Mouse (Mus musculus) liver, adult 2 months (tissue): ENCODE measurements at regions not wholly inside any gene's neighbourhood (a gene's known extent, or its start where the extent isn't known, plus 50 kb on each side); places are given as distances from the start of the nearest gene placed in this dataset.
A peak's percentile ranks its signal among the peaks of the same experiment; 100 is the strongest.

Source experiments
- DNase-seq: peaks from one replicate; pipeline ENCODE4 v3.0.0-alpha.2; 2011; ENCODE audit warnings: low read depth, low spot score; ENCODE audit errors: extremely low read depth
- H3K27ac ChIP-seq: fragments of 200-500 bp; replicated peaks from 2 replicates; pipeline ENCODE4 v1.5.1; 2012; ENCODE audit warnings: low read depth, mild to moderate bottlenecking, control low read depth, inconsistent platforms, low read length; ENCODE audit not compliant: insufficient read depth
- H3K27me3 ChIP-seq: fragments of 200-500 bp; 2 replicates; pipeline ENCODE4 v1.6.1; 2012; ENCODE audit warnings: mild to moderate bottlenecking, moderate library complexity, low read length, inconsistent platforms; ENCODE audit not compliant: control insufficient read depth, insufficient read depth
- H3K36me3 ChIP-seq: fragments of 200-500 bp; 2 replicates; pipeline ENCODE4 v1.6.1; 2012; ENCODE audit warnings: low read length, inconsistent platforms; ENCODE audit not compliant: control insufficient read depth, insufficient read depth
- H3K4me1 ChIP-seq: fragments of 200-500 bp; 2 replicates; pipeline ENCODE4 v1.6.1; 2011; ENCODE audit warnings: low read length; ENCODE audit not compliant: control insufficient read depth, insufficient read depth
- H3K4me3 ChIP-seq: fragments of 200-500 bp; 2 replicates; pipeline ENCODE4 v1.5.1; 2011; ENCODE audit warnings: low read depth, mild to moderate bottlenecking, control low read depth, low read length, moderate library complexity; ENCODE audit not compliant: insufficient read depth
- H3K79me2 ChIP-seq: fragments of 200-500 bp; 2 replicates; pipeline ENCODE4 v1.6.1; 2012; ENCODE audit warnings: inconsistent platforms, mild to moderate bottlenecking, low read length, moderate library complexity; ENCODE audit not compliant: control insufficient read depth, insufficient read depth
- H3K9ac ChIP-seq: fragments of 200-500 bp; 2 replicates; pipeline ENCODE4 v1.6.1; 2012; ENCODE audit warnings: low read depth, mild to moderate bottlenecking, control low read depth, inconsistent platforms, low read length
- CTCF ChIP-seq: fragments of 200-500 bp; IDR thresholded peaks from 2 replicates; pipeline ENCODE4 v1.5.1; 2011; ENCODE audit warnings: low read depth, low read length, control low read depth
- POLR2A ChIP-seq: fragments of 200-500 bp; IDR thresholded peaks from 2 replicates; pipeline ENCODE4 v1.6.1; 2011; ENCODE audit warnings: low read length, control low read depth; ENCODE audit not compliant: insufficient read depth; ENCODE audit errors: extremely low read depth
- WGBS: fragments of 180-500 bp; shearing (Covaris S2); methylation state at CpG from one replicate; pipeline ENCODE4 v1.1.7; 2018; 5-methylcytosine and 5-hydroxymethylcytosine counted together

DNA sequence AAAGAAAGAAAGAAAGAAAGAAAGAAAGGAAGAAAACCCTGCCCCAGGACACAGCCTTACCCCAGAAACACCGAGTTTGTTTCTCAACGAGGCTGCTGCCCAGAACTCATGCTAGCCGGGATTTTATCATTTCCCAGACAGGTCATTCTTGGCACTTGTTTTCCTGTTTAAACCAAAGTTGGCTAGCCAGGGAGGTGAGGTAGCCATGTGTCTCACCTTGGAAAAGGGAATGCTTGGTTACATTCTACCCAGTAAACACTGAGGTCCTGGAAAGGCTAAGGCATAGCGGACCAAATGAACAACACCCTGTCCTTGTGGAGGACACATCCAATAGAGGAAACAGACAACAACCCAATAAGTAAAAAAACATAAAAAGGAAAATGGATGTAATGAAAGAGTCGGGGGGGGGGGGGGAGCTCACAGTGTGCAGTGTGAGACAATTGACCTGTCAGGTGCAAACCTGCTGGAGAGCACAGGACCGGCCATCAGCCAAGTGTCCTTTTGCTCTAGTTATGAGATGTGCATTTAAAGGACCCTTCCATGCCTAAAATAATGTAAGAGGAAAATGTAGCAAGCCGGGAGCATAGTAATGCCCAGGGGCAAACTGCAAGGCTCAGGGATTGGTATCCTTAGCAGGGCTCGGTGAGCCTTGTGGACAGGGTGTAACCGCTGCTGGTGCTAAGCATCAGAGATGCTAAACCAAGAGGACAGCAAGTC is 78.2 kb upstream of the Fzd7 start:
- no peak overlapping the region for H3K9ac ChIP-seq
- no peaks in the 10 kb centered on the region for H3K27me3 ChIP-seq
- no peaks in the 10 kb centered on the region for H3K4me1 ChIP-seq
- WGBS = 61% methylated on average over 9 of the region's 9 CpGs
- H3K4me3 ChIP-seq = no peak overlapping the region
- TF ChIP-seq POLR2A = no peak
- TF ChIP-seq CTCF = no peak
- no peak overlapping the region for H3K27ac ChIP-seq
- DNase-seq = peak; percentile 73
- H3K36me3 ChIP-seq = no peaks in the 10 kb centered on the region
- no peaks in the 10 kb centered on the region for H3K79me2 ChIP-seq

DNA sequence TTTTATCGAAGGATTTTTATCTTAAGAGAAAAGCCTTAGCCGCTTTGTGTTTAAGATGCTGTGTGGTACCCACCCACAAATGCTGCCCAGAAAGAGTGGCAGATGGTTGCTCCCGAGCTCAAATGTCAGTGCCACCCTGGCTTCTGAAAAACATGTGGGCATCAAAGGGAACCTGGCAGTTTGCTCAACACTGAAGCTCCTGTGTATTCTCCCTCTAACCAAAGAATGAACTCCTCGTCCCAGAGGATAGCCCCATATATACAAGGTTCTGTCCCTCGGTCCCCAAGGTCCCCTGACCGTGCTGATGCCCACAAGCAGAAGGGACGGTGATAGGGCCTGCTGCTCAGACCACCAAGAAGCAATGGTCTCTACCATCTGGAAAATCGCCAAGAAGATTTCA is 76.9 kb upstream of the Fzd7 start:
- Histone ChIP-seq H3K27ac (no peak overlapping the region), H3K27me3 (no peaks in the 10 kb centered on the region), H3K4me3 (no peak overlapping the region), H3K4me1 (no peaks in the 10 kb centered on the region), H3K79me2 (no peaks in the 10 kb centered on the region), H3K9ac (no peak overlapping the region), H3K36me3 (no peaks in the 10 kb centered on the region)
- DNase-seq = no peak
- 91% methylated on average over 8 of the region's 8 CpGs for WGBS
- no peak for TF ChIP-seq CTCF
- TF ChIP-seq POLR2A = no peak

DNA sequence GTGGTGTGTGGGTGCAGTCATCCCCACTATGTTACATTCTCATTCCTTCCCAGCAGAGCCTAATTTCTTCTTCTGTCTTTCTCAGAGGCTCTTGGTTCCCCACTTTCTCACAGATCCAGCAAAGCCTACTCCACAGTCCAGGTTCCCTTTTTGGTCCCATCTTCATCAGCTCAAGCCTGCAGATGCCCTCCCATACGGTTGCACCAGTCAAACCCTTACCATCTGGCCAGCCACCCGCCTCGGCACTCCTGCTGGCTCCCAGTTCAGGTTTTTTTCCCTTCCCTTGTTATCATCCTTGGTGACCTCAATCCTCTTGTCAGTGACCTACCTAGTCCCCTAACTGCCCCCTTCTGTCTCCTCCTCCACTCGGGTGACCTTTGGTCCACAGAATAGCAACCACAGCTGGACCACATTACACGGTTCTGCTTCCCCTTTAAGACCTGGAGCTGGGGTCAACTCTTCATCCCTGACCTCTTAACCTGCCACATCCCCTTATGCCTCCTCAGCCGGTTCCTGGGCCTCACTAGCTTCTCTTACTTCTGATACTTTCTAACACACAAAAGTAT is 75.4 kb upstream of the Fzd7 start:
- no peak for DNase-seq
- Histone ChIP-seq H3K4me3 (no peak overlapping the region), H3K4me1 (no peaks in the 10 kb centered on the region), H3K27me3 (no peaks in the 10 kb centered on the region), H3K27ac (no peak overlapping the region), H3K36me3 (no peaks in the 10 kb centered on the region), H3K79me2 (no peaks in the 10 kb centered on the region), H3K9ac (no peak overlapping the region)
- no peak for TF ChIP-seq POLR2A
- TF ChIP-seq CTCF = no peak
- 54% methylated on average over 6 of the region's 6 CpGs for WGBS

- no peak overlapping the region for H3K4me3 ChIP-seq
- no peaks in the 10 kb centered on the region for H3K36me3 ChIP-seq
- no peak for DNase-seq
- H3K9ac ChIP-seq = no peak overlapping the region
- WGBS = 63% methylated on average over 8 of the region's 8 CpGs
- H3K4me1 ChIP-seq = peaks cover 10% of the 10 kb centered on the region
- no peaks in the 10 kb centered on the region for H3K27me3 ChIP-seq
- no peak overlapping the region for H3K27ac ChIP-seq
- no peak for TF ChIP-seq CTCF
- TF ChIP-seq POLR2A = no peak
- no peaks in the 10 kb centered on the region for H3K79me2 ChIP-seq
Observed at GRCm38 (mm10) chr1:59409585-59410160, 72.6 kb upstream of the Fzd7 start.

DNA sequence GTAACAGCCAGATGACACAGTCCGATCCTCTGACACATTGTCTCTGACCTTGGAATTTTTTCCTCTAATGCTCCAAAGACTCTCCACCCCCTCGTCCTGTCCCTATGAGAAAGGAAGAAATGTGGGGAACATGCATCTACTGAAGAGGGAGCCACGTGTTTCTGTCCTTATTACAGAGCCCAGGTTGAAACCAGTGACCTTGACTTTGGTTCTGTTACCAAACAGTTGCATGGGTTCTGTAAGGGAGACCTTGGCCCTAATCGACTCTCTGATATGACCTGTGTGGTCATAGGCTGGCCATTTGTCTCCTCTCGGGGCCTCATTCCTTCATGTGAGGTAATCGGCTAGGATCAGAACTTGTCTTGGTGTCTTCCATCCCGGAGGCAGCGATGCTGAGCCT is 69.0 kb upstream of the Fzd7 start:
- H3K36me3 ChIP-seq = no peaks in the 10 kb centered on the region
- no peaks in the 10 kb centered on the region for H3K79me2 ChIP-seq
- TF ChIP-seq POLR2A = no peak
- H3K4me3 ChIP-seq = no peak overlapping the region
- peak; percentile 84 for DNase-seq
- peaks cover 10% of the 10 kb centered on the region for H3K4me1 ChIP-seq
- H3K27ac ChIP-seq = peak overlapping the region; percentile 21
- H3K27me3 ChIP-seq = no peaks in the 10 kb centered on the region
- H3K9ac ChIP-seq = no peak overlapping the region
- 36% methylated on average over 8 of the region's 8 CpGs for WGBS
